Mouse (Mus musculus) limb, embryonic 14.5 days (tissue): ENCODE results near the gene Acp2. TPM values are rescaled to one million over a fixed set of nuclear protein-coding genes. Genes with fewer than 3 reads are reported as not detected.

Experiments used
- ATAC-seq: fragments of 200-750 bp; cut with Nextera tagmentation; 2 replicates; pipeline ENCODE4 v1.8.0; 2017; ENCODE audit warnings: low read depth, moderate number of reproducible peaks, moderate TSS enrichment; ENCODE audit not compliant: low FRiP score
- DNase-seq: peaks from one replicate; pipeline ENCODE4 v3.0.0-alpha.2; 2015; ENCODE audit warnings: low spot score
- H3K27ac ChIP-seq: fragments of 300-500 bp; sonication (generic); replicated peaks from 2 replicates; pipeline ENCODE4 v1.5.1; 2014; ENCODE audit warnings: low read depth, mild to moderate bottlenecking, low read length, moderate library complexity, mixed read lengths
- H3K27me3 ChIP-seq: fragments of 300-500 bp; sonication (generic); 2 replicates; pipeline ENCODE4 v1.6.1; 2014; ENCODE audit warnings: low read length, mixed read lengths; ENCODE audit not compliant: control insufficient read depth, insufficient read depth
- H3K36me3 ChIP-seq: fragments of 300-500 bp; sonication (generic); 2 replicates; pipeline ENCODE4 v1.6.1; 2014; ENCODE audit warnings: mild to moderate bottlenecking, low read length, moderate library complexity, mixed read lengths; ENCODE audit not compliant: control insufficient read depth, insufficient read depth
- H3K4me1 ChIP-seq: fragments of 300-500 bp; sonication (generic); 2 replicates; pipeline ENCODE4 v1.6.1; 2014; ENCODE audit warnings: antibody characterized with exemption, low read length, mixed read lengths; ENCODE audit not compliant: control insufficient read depth, insufficient read depth
- H3K4me2 ChIP-seq: fragments of 300-500 bp; sonication (generic); replicated peaks from 2 replicates; pipeline ENCODE4 v1.6.1; 2014; ENCODE audit warnings: low read depth, mild to moderate bottlenecking, low read length, moderate library complexity; ENCODE audit not compliant: severe bottlenecking
- H3K4me3 ChIP-seq: fragments of 300-500 bp; sonication (generic); replicated peaks from 2 replicates; pipeline ENCODE4 v1.5.1; 2014; ENCODE audit warnings: low read length
- H3K9ac ChIP-seq: fragments of 300-500 bp; sonication (generic); 2 replicates; pipeline ENCODE4 v1.6.1; 2014; ENCODE audit warnings: mild to moderate bottlenecking, low read depth, low read length, moderate library complexity; ENCODE audit not compliant: severe bottlenecking
- H3K9me3 ChIP-seq: fragments of 300-500 bp; sonication (generic); 2 replicates; pipeline ENCODE4 v1.6.1; 2016; ENCODE audit warnings: low read length; ENCODE audit not compliant: control insufficient read depth
- POLR2A ChIP-seq: fragments of 200-500 bp; IDR thresholded peaks from 2 replicates; pipeline ENCODE4 v1.8.0; 2012; ENCODE audit warnings: inconsistent platforms, mild to moderate bottlenecking, moderate library complexity, borderline replicate concordance; ENCODE audit not compliant: insufficient read depth, insufficient read length; ENCODE audit errors: extremely low read depth
- WGBS: fragments of 180-500 bp; shearing (Covaris S2); extraction: QIAGEN DNeasy Blood & Tissue Kit; methylation state at CpG from one replicate; pipeline ENCODE4 v1.1.7; 2014; 5-methylcytosine and 5-hydroxymethylcytosine counted together
- polyA plus RNA-seq, 2 experiments: library from polyadenylated mRNA; depleted of rRNA in 1 of 2; stranded (reverse) in 1 of 2; unstranded in 1 of 2; fragments of >200 nt; fragmentation: Nextera tagmentation in 1 of 2; extraction: Ambion mirVana in 1 of 2; gene quantifications; 2 replicates each; pipeline versions ENCODE4 v1.2.1 to v1.2.3; 2012 to 2014

Acp2 gene
- polyA plus RNA-seq, 2 experiments: 29.9 to 31.6 TPM

GRCm38 (mm10) chr2:91256256-91257125 is 53.8 kb downstream of the Acp2 start:
- Histone ChIP-seq H3K9ac (peak overlapping the region; percentile 69), H3K9me3 (no peaks in the 10 kb centered on the region), H3K4me2 (peak overlapping the region; percentile 95), H3K27me3 (peaks cover 19% of the 10 kb centered on the region; the same call in 1 of the 2 replicates), H3K27ac (peak overlapping the region; percentile 77), H3K36me3 (peaks cover 8% of the 10 kb centered on the region), H3K4me3 (peak overlapping the region; percentile 67), H3K4me1 (peaks cover 21% of the 10 kb centered on the region)
- peak; percentile 44 for DNase-seq
- ATAC-seq: peak; percentile 69
- 1% methylated on average over 39 of the region's 52 CpGs for WGBS
- TF ChIP-seq POLR2A: no peak

GRCm38 (mm10) chr2:91257126-91257980 is 54.7 kb downstream of the Acp2 start:
- WGBS: under 1% methylated on average over 22 of the region's 22 CpGs
- H3K9ac ChIP-seq: peak overlapping the region; percentile 69
- peaks cover 19% of the 10 kb centered on the region; the same call in 1 of the 2 replicates for H3K27me3 ChIP-seq
- DNase-seq (peak; percentile 75), ATAC-seq (peak; percentile 81)
- no peak for TF ChIP-seq POLR2A
- H3K36me3 ChIP-seq: peaks cover 15% of the 10 kb centered on the region
- peak overlapping the region; percentile 67 for H3K4me3 ChIP-seq
- peak overlapping the region; percentile 95 for H3K4me2 ChIP-seq
- H3K27ac ChIP-seq: peak overlapping the region; percentile 77
- H3K9me3 ChIP-seq: no peaks in the 10 kb centered on the region
- peaks cover 21% of the 10 kb centered on the region for H3K4me1 ChIP-seq

GRCm38 (mm10) chr2:91258054-91258453 is 55.4 kb downstream of the Acp2 start:
- WGBS: 53% methylated on average over 5 of the region's 5 CpGs
- Histone ChIP-seq H3K4me1 (peaks cover 21% of the 10 kb centered on the region), H3K27me3 (peaks cover 19% of the 10 kb centered on the region; the same call in 1 of the 2 replicates), H3K9me3 (no peaks in the 10 kb centered on the region), H3K36me3 (peaks cover 22% of the 10 kb centered on the region), H3K4me2 (peak overlapping the region; percentile 95), H3K27ac (peak overlapping the region; percentile 77), H3K4me3 (peak overlapping the region; percentile 67), H3K9ac (peak overlapping the region; percentile 69)
- ATAC-seq: no peak
- no peak for DNase-seq
- no peak for TF ChIP-seq POLR2A

DNA sequence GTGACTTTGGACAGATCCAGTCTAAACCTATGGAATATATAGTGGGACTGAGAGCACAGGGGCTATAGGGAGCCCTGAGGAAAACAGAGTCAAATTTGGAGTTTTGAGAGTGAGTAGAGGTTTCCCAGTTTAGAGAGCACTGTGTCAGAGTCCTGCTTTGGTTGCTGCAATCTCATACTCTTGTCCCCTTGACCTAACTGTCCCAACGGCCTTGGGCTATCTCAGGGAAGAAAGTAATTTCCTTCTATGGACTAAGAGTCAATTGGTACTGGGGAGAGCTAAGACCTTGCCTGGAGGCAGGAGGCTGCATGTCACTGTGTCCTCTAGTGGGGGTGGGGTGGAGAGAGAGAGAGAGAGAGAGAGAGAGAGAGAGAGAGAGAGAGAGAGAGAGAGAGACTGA is 56.1 kb downstream of the Acp2 start:
- Histone ChIP-seq H3K27ac (0 out of 2 replicates have a peak overlapping the region, but pooled peaks have one; percentile 77), H3K36me3 (peaks cover 29% of the 10 kb centered on the region), H3K9ac (0 out of 2 replicates have a peak overlapping the region, but pooled peaks have one; percentile 12), H3K27me3 (peaks cover 19% of the 10 kb centered on the region; the same call in 1 of the 2 replicates), H3K4me2 (peak overlapping the region; percentile 95), H3K9me3 (no peaks in the 10 kb centered on the region), H3K4me3 (peak overlapping the region; percentile 67; the same call in 1 of the 2 replicates), H3K4me1 (peaks cover 21% of the 10 kb centered on the region)
- DNase-seq (no peak), ATAC-seq (no peak)
- no peak for TF ChIP-seq POLR2A
- 43% methylated on average over 1 of the region's 1 CpGs for WGBS

DNA sequence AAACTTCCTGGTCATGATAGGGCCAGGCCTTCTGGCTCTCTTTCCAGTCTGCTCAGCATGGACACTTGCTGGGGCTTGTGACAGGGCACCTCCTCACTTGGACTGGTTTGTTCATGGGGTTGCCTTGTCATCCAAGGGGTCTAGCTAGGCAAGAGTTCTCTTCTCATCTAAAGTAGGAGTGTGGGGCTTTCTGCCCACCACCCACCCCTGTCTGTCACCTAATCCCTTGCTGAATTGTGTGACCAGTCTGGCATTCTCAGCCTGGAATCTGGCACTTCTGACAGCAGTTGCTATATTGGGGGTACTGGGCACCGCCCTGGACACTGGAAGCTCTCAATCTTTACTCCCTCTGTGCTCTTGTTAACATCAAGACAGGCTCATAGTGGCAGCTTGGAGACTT is 56.8 kb downstream of the Acp2 start:
- Histone ChIP-seq H3K4me1 (peaks cover 24% of the 10 kb centered on the region), H3K27me3 (peaks cover 15% of the 10 kb centered on the region; the same call in 1 of the 2 replicates), H3K27ac (no peak overlapping the region), H3K4me3 (no peak overlapping the region), H3K36me3 (peaks cover 33% of the 10 kb centered on the region), H3K4me2 (no peak overlapping the region), H3K9me3 (no peaks in the 10 kb centered on the region), H3K9ac (no peak overlapping the region)
- TF ChIP-seq POLR2A: no peak
- WGBS: 100% methylated on average over 1 of the region's 1 CpGs
- DNase-seq (no peak), ATAC-seq (no peak)

Other genes with a start within 250 kb of the Acp2 start
- gene Rapsn, start 167.3 kb upstream of the Acp2 start, polyA plus RNA-seq (2012; rRNA removed): 24.9 and 28.1 TPM in 2 replicates
- gene Rapsn, start 167.3 kb upstream of the Acp2 start, polyA plus RNA-seq (2014; fragmentation: Nextera tagmentation; extraction: Ambion mirVana): 18.5 and 26.5 TPM in 2 replicates
- gene Psmc3, start 148.9 kb upstream of the Acp2 start, polyA plus RNA-seq (2012; rRNA removed): 158 and 203 TPM in 2 replicates
- 287 and 305 TPM in 2 replicates for gene Psmc3, start 148.9 kb upstream of the Acp2 start, polyA plus RNA-seq (2014; fragmentation: Nextera tagmentation; extraction: Ambion mirVana)
- gene Slc39a13, start 132.5 kb upstream of the Acp2 start, polyA plus RNA-seq (2012; rRNA removed): 143 and 172 TPM in 2 replicates
- 63.3 and 74.3 TPM in 2 replicates for gene Slc39a13, start 132.5 kb upstream of the Acp2 start, polyA plus RNA-seq (2014; fragmentation: Nextera tagmentation; extraction: Ambion mirVana)
- 13.7 and 14.1 TPM in 2 replicates for gene Spi1, start 120.5 kb upstream of the Acp2 start, polyA plus RNA-seq (2012; rRNA removed)
- 10.6 and 10.7 TPM in 2 replicates for gene Spi1, start 120.5 kb upstream of the Acp2 start, polyA plus RNA-seq (2014; fragmentation: Nextera tagmentation; extraction: Ambion mirVana)
- gene Mybpc3, start 84.7 kb upstream of the Acp2 start, polyA plus RNA-seq (2012; rRNA removed): 0.27 and 0.29 TPM in 2 replicates
- 0.07 and 0.12 TPM in 2 replicates for gene Mybpc3, start 84.7 kb upstream of the Acp2 start, polyA plus RNA-seq (2014; fragmentation: Nextera tagmentation; extraction: Ambion mirVana)
- gene Madd, start 19.0 kb upstream of the Acp2 start, polyA plus RNA-seq (2012; rRNA removed): 17.8 and 18.1 TPM in 2 replicates
- 8.6 and 9.8 TPM in 2 replicates for gene Madd, start 19.0 kb upstream of the Acp2 start, polyA plus RNA-seq (2014; fragmentation: Nextera tagmentation; extraction: Ambion mirVana)
- 3.4 and 5.0 TPM in 2 replicates for gene Nr1h3, start 51 bp upstream of the Acp2 start, polyA plus RNA-seq (2012; rRNA removed)
- gene Nr1h3, start 51 bp upstream of the Acp2 start, polyA plus RNA-seq (2014; fragmentation: Nextera tagmentation; extraction: Ambion mirVana): 1.5 and 2.8 TPM in 2 replicates
- 52.8 and 56.4 TPM in 2 replicates for gene Ddb2, start 34.1 kb downstream of the Acp2 start, polyA plus RNA-seq (2012; rRNA removed)
- 14.8 and 22.0 TPM in 2 replicates for gene Ddb2, start 34.1 kb downstream of the Acp2 start, polyA plus RNA-seq (2014; fragmentation: Nextera tagmentation; extraction: Ambion mirVana)
- gene Pacsin3, start 53.1 kb downstream of the Acp2 start, polyA plus RNA-seq (2012; rRNA removed): 67.8 and 73.8 TPM in 2 replicates
- gene Pacsin3, start 53.1 kb downstream of the Acp2 start, polyA plus RNA-seq (2014; fragmentation: Nextera tagmentation; extraction: Ambion mirVana): 43.2 and 44.7 TPM in 2 replicates
- gene Arfgap2, start 62.1 kb downstream of the Acp2 start, polyA plus RNA-seq (2012; rRNA removed): 58.7 and 59.8 TPM in 2 replicates
- 76.1 and 78.8 TPM in 2 replicates for gene Arfgap2, start 62.1 kb downstream of the Acp2 start, polyA plus RNA-seq (2014; fragmentation: Nextera tagmentation; extraction: Ambion mirVana)
- 34.9 and 45.0 TPM in 2 replicates for gene 1110051M20Rik, start 241.8 kb downstream of the Acp2 start, polyA plus RNA-seq (2012; rRNA removed)
- gene 1110051M20Rik, start 241.8 kb downstream of the Acp2 start, polyA plus RNA-seq (2014; fragmentation: Nextera tagmentation; extraction: Ambion mirVana): 50.6 and 67.9 TPM in 2 replicates